19 mouse cellular contexts compared by ENCODE assay signal in genomic region chr3:107818616-107819495, GRCm38 (mm10). TPM values are rescaled to one million over a fixed set of nuclear protein-coding genes. Genes with fewer than 3 reads are reported as not detected.
DNase-seq lines count a peak whose midpoint lies in the region; TF ChIP-seq lines count a peak whose summit lies in the region.
"Had no signal": no experiment of that assay in that cellular context is flagged by ENCODE, and none has a peak within 500 bp of the region (broad histone marks: within the 10 kb centered on the region; RNA-seq: fewer than 3 reads in every experiment).

No protein-coding gene starts in this region.

- H3K27ac ChIP-seq in CH12.LX (ENCODE audit: insufficient read depth, low read depth), result 0 out of 2 replicates have a peak overlapping the region, but pooled peaks have one; percentile 17
- peak overlapping the region; percentile 37 for H3K27ac ChIP-seq in embryonic fibroblast, embryonic 13.5 days (ENCODE audit: insufficient read depth, low read length)
- H3K27ac ChIP-seq: lung, embryonic 15.5 days; stomach, embryonic 15.5 days had no signal

- in situ Hi-C loops in CH12.LX (cut with MboI; ENCODE audit: low pct_ligation_motif_present, low pct_unique_long_range_greater_than_20kb, low sequenced_read_pairs), result loop anchor here (5.0 kb wide), 1 partner anchor 47 kb away; no protein-coding TSS in a partner anchor

- dilution Hi-C loops in CH12.LX (cut with MboI; ENCODE audit: extremely low pct_ligation_motif_present, extremely low pct_unique_long_range_greater_than_20kb, low sequenced_read_pairs), result no loop called here

- DNase-seq in 3T3-L1 (ENCODE audit: low read depth, low spot score), result peak; percentile 52
- peak; percentile 76 for DNase-seq in CH12.LX (ENCODE audit: extremely low read depth)
- DNase-seq in lung, postnatal 25 days (ENCODE audit: low spot score), result peak; percentile 49
- no peak for DNase-seq in right cerebral cortex, adult 2 months (ENCODE audit: low spot score in 2 of 2)
- no peak for DNase-seq in layer of hippocampus, adult 9-11 months
- DNase-seq in ovary, postnatal 10 days (ENCODE audit: low spot score), result no peak
- no peak for DNase-seq in adrenal gland, postnatal 36 days
- DNase-seq: adrenal gland, postnatal 10 days; cerebellum, postnatal 10 days; heart, postnatal 14 days; kidney, adult 9 months; right cerebral cortex, postnatal 25 days had no signal

- no peak overlapping the region for H3K4me3 ChIP-seq in CH12.LX (replicated peaks in 1 of 3; ENCODE audit: low read depth in 2 of 3, low read length in 2 of 3, poor library complexity in 1 of 3)
- H3K4me3 ChIP-seq in embryonic fibroblast, embryonic 13.5 days (ENCODE audit: insufficient read depth, low read length), result no peak overlapping the region
- H3K4me3 ChIP-seq: erythroblast, embryonic 14.5 days; lung, embryonic 15.5 days; stomach, embryonic 15.5 days had no signal

- no peaks in the 10 kb centered on the region for H3K36me3 ChIP-seq in CH12.LX (replicated peaks in 1 of 2; ENCODE audit: control insufficient read depth in 1 of 2, insufficient read depth in 1 of 2, low read length in 1 of 2)
- H3K36me3 ChIP-seq: lung, embryonic 15.5 days; stomach, embryonic 15.5 days had no signal

- no peaks in the 10 kb centered on the region for H3K27me3 ChIP-seq in CH12.LX (replicated peaks)
- H3K27me3 ChIP-seq: lung, embryonic 15.5 days; stomach, embryonic 15.5 days had no signal

- H3K4me2 ChIP-seq in CH12.LX (ENCODE audit: insufficient read depth, low read depth, poor library complexity, severe bottlenecking), result no peak overlapping the region
- H3K4me2 ChIP-seq: lung, embryonic 15.5 days; stomach, embryonic 15.5 days had no signal

- no peak for TF ChIP-seq POLR2A in CH12.LX (IDR thresholded peaks at IDR 0.05; ENCODE audit: low read depth, low read length)
- TF ChIP-seq POLR2A in embryonic fibroblast, embryonic 13.5 days (IDR thresholded peaks at IDR 0.05; ENCODE audit: low read depth, low read length), result no peak

- TF ChIP-seq EP300 in CH12.LX (IDR thresholded peaks at IDR 0.05; ENCODE audit: low read length), result peak; percentile 64

- no peak for TF ChIP-seq CTCF in CH12.LX (conservative IDR thresholded peaks at IDR 0.05 in 1 of 2, IDR thresholded peaks at IDR 0.05 in 1 of 2; ENCODE audit: low read depth in 2 of 2, low read length in 2 of 2)
- no peak for TF ChIP-seq CTCF in embryonic fibroblast, embryonic 13.5 days (IDR thresholded peaks at IDR 0.05; ENCODE audit: borderline replicate concordance, insufficient read depth, low read length)

- H3K4me1 ChIP-seq in CH12.LX (ENCODE audit: control insufficient read depth in 1 of 2, insufficient read depth in 2 of 2), result peaks cover 30 to 88% of the 10 kb centered on the region in 2 experiments
- H3K4me1 ChIP-seq in embryonic fibroblast, embryonic 13.5 days (ENCODE audit: control insufficient read depth, insufficient read depth, low read length), result peaks cover 9% of the 10 kb centered on the region; the same call in 1 of the 2 replicates
- H3K4me1 ChIP-seq: stomach, embryonic 15.5 days had no signal

- no peaks in the 10 kb centered on the region for H3K79me2 ChIP-seq in CH12.LX (replicated peaks; ENCODE audit: control insufficient read depth, extremely low read depth, insufficient read depth, poor library complexity, severe bottlenecking)

- no peaks in the 10 kb centered on the region for H3K9me3 ChIP-seq in CH12.LX (replicated peaks; ENCODE audit: low read length)
- H3K9me3 ChIP-seq: lung, embryonic 15.5 days; stomach, embryonic 15.5 days had no signal

- TF ChIP-seq RAD21 in CH12.LX (IDR thresholded peaks at IDR 0.05; ENCODE audit: low read depth, low read length), result no peak

- H3K9ac ChIP-seq in CH12.LX (ENCODE audit: insufficient read depth, low read depth), result no peak overlapping the region
- H3K9ac ChIP-seq: lung, embryonic 15.5 days; stomach, embryonic 15.5 days had no signal

TF ChIP-seq in CH12.LX, 34 proteins besides CTCF, POLR2A, EP300 and RAD21:
- no peak for TF ChIP-seq USF1 (IDR thresholded peaks at IDR 0.05; ENCODE audit: low read depth, low read length)
- TF ChIP-seq IRF4 (IDR thresholded peaks at IDR 0.05; ENCODE audit: low read depth, low read length), result no peak
- TF ChIP-seq E2F4 (IDR thresholded peaks at IDR 0.05; ENCODE audit: insufficient replicate concordance, low read depth, low read length), result no peak
- no peak for TF ChIP-seq ZKSCAN1 (IDR thresholded peaks at IDR 0.05; ENCODE audit: borderline replicate concordance, low read depth, low read length)
- no peak for TF ChIP-seq MEF2A (IDR thresholded peaks at IDR 0.05; ENCODE audit: borderline replicate concordance, low read depth, low read length)
- TF ChIP-seq CHD2 (IDR thresholded peaks at IDR 0.05; ENCODE audit: low read length), result no peak
- TF ChIP-seq CHD1 (IDR thresholded peaks at IDR 0.05; ENCODE audit: low read depth, low read length), result no peak
- no peak for TF ChIP-seq NRF1 (IDR thresholded peaks at IDR 0.05; ENCODE audit: low read depth, low read length)
- no peak for TF ChIP-seq SIN3A (IDR thresholded peaks at IDR 0.05; ENCODE audit: low read length)
- 0 out of 2 replicates have a peak, but pooled peaks have one; percentile 24 for TF ChIP-seq TCF12 (IDR thresholded peaks at IDR 0.05; ENCODE audit: low read depth, low read length)
- no peak for TF ChIP-seq NELFE (IDR thresholded peaks at IDR 0.05; ENCODE audit: low read depth, low read length)
- TF ChIP-seq JUND (conservative IDR thresholded peaks at IDR 0.05; ENCODE audit: low read depth, low read length), result peak; percentile 66
- TF ChIP-seq MAFK (IDR thresholded peaks at IDR 0.05; ENCODE audit: insufficient replicate concordance, low read length), result no peak
- TF ChIP-seq ETS1 (conservative IDR thresholded peaks at IDR 0.05; ENCODE audit: low read depth, low read length), result peak; percentile 65
- TF ChIP-seq GABPA (IDR thresholded peaks at IDR 0.05; ENCODE audit: insufficient replicate concordance, low read depth, low read length), result no peak
- TF ChIP-seq UBTF (IDR thresholded peaks at IDR 0.05; ENCODE audit: low read depth, low read length), result no peak
- TF ChIP-seq USF2 (conservative IDR thresholded peaks at IDR 0.05; ENCODE audit: low read depth, low read length), result no peak
- TF ChIP-seq ZNF384 (IDR thresholded peaks at IDR 0.05; ENCODE audit: low read depth, low read length), result no peak
- peak; percentile 58 for TF ChIP-seq BHLHE40 (IDR thresholded peaks at IDR 0.05; ENCODE audit: low read depth, low read length)
- TF ChIP-seq ELF1 (IDR thresholded peaks at IDR 0.05; ENCODE audit: low read depth, low read length), result no peak
- no peak for TF ChIP-seq SMC3 (IDR thresholded peaks at IDR 0.05; ENCODE audit: low read depth, low read length)
- no peak for TF ChIP-seq KAT2A (IDR thresholded peaks at IDR 0.05; ENCODE audit: insufficient replicate concordance, low read length)
- no peak for TF ChIP-seq MAZ (IDR thresholded peaks at IDR 0.05; ENCODE audit: low read depth, low read length)
- peak; percentile 22; the same call in 1 of the 2 replicates for TF ChIP-seq JUN (IDR thresholded peaks at IDR 0.05; ENCODE audit: insufficient read depth, low read depth, low read length)
- TF ChIP-seq MXI1 (IDR thresholded peaks at IDR 0.05; ENCODE audit: low read depth, low read length), result no peak
- TF ChIP-seq PAX5 (IDR thresholded peaks at IDR 0.05; ENCODE audit: low read length), result no peak

RNA-seq across cellular contexts. Expression of gene Eps8l3, which starts 58.2 kb away (rescaled TPM):
- total RNA-seq in CH12.LX (2012; rRNA removed) (not detected in 2 replicates), CH12.LX (2014; rRNA removed) (not detected in 2 replicates)
- polyA plus RNA-seq in CH12.LX (2012; ENCODE audit: insufficient read length, low read depth), result not detected in 2 replicates
- polyA plus RNA-seq in embryonic fibroblast, embryonic 13.5 days (2011; ENCODE audit: insufficient read length, low read depth, missing spikeins), result not detected in 2 replicates
- total RNA-seq in adrenal gland, postnatal 36 days (2021), result not detected
- total RNA-seq: adrenal gland, postnatal 10 days; ES-E14; gastrocnemius, adult 18-20 months; heart, postnatal 14 days; left cerebral cortex, adult 18-20 months had no signal
- polyA plus RNA-seq: erythroblast, embryonic 14.5 days; lung, embryonic 15.5 days had no signal

RNA-seq across cellular contexts. Expression of gene Csf1, which starts 58.6 kb away (rescaled TPM):
- total RNA-seq in CH12.LX (2012; rRNA removed), result 2.5 and 3.4 TPM in 2 replicates
- total RNA-seq in CH12.LX (2014; rRNA removed), result 2.9 and 3.4 TPM in 2 replicates
- 15.0 and 17.4 TPM in 2 replicates for polyA plus RNA-seq in CH12.LX (2012; ENCODE audit: insufficient read length, low read depth)
- polyA plus RNA-seq in embryonic fibroblast, embryonic 13.5 days (2011; ENCODE audit: insufficient read length, low read depth, missing spikeins), result 208 and 272 TPM in 2 replicates
- 10 to 100 TPM; 14.2 to 27.4 TPM for total RNA-seq in adrenal gland, postnatal 36 days (2021)

Comparison
In these comparisons a context has a peak if more than half of its experiments do, and no peak if none do; other contexts are left out.
1. DNase-seq: peak in 3T3-L1 (single experiment), CH12.LX (single experiment) and lung, postnatal 25 days (single experiment); none in right cerebral cortex, adult 2 months (0 of 2), layer of hippocampus, adult 9-11 months (single experiment), ovary, postnatal 10 days (single experiment) and adrenal gland, postnatal 36 days (0 of 2).